Comparison of ENCODE assay signal across 11 mouse cellular contexts in genomic region chr10:40190871-40191270, GRCm38 (mm10). TPM values are rescaled to one million over a fixed set of nuclear protein-coding genes. Genes with fewer than 3 reads are reported as not detected.
DNase-seq lines count a peak whose midpoint lies in the region; ATAC-seq lines count a peak whose summit lies in the region.
"Had no signal": no experiment of that assay in that cellular context is flagged by ENCODE, and none has a peak within 500 bp of the region (broad histone marks: within the 10 kb centered on the region; RNA-seq: fewer than 3 reads in every experiment).

No protein-coding gene starts in this region.

- H3K36me3 ChIP-seq in heart, embryonic 15.5 days, result no peaks in the 10 kb centered on the region
- no peaks in the 10 kb centered on the region for H3K36me3 ChIP-seq in megakaryocyte, embryonic 14.5 days (replicated peaks; ENCODE audit: low read length)
- H3K36me3 ChIP-seq in hindbrain, embryonic 11.5 days (ENCODE audit: control insufficient read depth, insufficient read depth, low read length), result no peaks in the 10 kb centered on the region
- H3K36me3 ChIP-seq: hindbrain, embryonic 12.5 days had no signal

- no peaks in the 10 kb centered on the region for H3K9me3 ChIP-seq in heart, embryonic 15.5 days (replicated peaks)
- no peaks in the 10 kb centered on the region for H3K9me3 ChIP-seq in megakaryocyte, embryonic 14.5 days
- no peaks in the 10 kb centered on the region for H3K9me3 ChIP-seq in hindbrain, embryonic 11.5 days (ENCODE audit: control insufficient read depth, low read length)
- H3K9me3 ChIP-seq: hindbrain, embryonic 12.5 days had no signal

- H3K27me3 ChIP-seq in heart, embryonic 15.5 days, result 0 out of 2 replicates have a peak, but pooled peaks cover 3% of the 10 kb centered on the region
- H3K27me3 ChIP-seq in megakaryocyte, embryonic 14.5 days (replicated peaks), result no peaks in the 10 kb centered on the region
- no peaks in the 10 kb centered on the region for H3K27me3 ChIP-seq in hindbrain, embryonic 11.5 days (ENCODE audit: control insufficient read depth, insufficient read depth, low read length)
- H3K27me3 ChIP-seq: hindbrain, embryonic 12.5 days had no signal

- DNase-seq in heart, postnatal 10 days, result no peak
- peak; percentile 30 to 41 for DNase-seq in B cell, adult 2 months
- no peak for DNase-seq in gastrocnemius, postnatal 36 days
- no peak for DNase-seq in hindbrain, embryonic 11.5 days (ENCODE audit: low spot score)
- no peak for DNase-seq in left cerebral cortex, adult 9 months (ENCODE audit: low spot score in 2 of 2)
- DNase-seq: kidney, postnatal 25 days had no signal

- intact Hi-C loops in heart, postnatal 10 days (cut with DNase I), result no loop called here
- intact Hi-C loops in gastrocnemius, postnatal 36 days (cut with DNase I), result loop anchor here (5.0 kb wide), 1 partner anchor 134 kb away; no protein-coding TSS in a partner anchor

- H3K27ac ChIP-seq in heart, embryonic 15.5 days, result no peak overlapping the region
- no peak overlapping the region for H3K27ac ChIP-seq in hindbrain, embryonic 11.5 days (ENCODE audit: low read depth, low read length)
- H3K27ac ChIP-seq: hindbrain, embryonic 12.5 days had no signal

- ATAC-seq in heart, embryonic 15.5 days (replicated peaks; ENCODE audit: insufficient number of reproducible peaks, insufficient read depth, low FRiP score, low read depth), result no peak
- peak; percentile 46 for ATAC-seq in inflammation-experienced regulatory T-cells, adult 6 months
- no peak for ATAC-seq in hindbrain, embryonic 11.5 days (ENCODE audit: low FRiP score)
- ATAC-seq: midbrain, embryonic 16.5 days had no signal

- H3K4me3 ChIP-seq in heart, embryonic 15.5 days, result no peak overlapping the region
- H3K4me3 ChIP-seq in megakaryocyte, embryonic 14.5 days (replicated peaks), result peak overlapping the region; percentile 89
- no peak overlapping the region for H3K4me3 ChIP-seq in hindbrain, embryonic 11.5 days (ENCODE audit: low read depth, low read length)

- H3K9ac ChIP-seq in heart, embryonic 15.5 days, result no peak overlapping the region
- no peak overlapping the region for H3K9ac ChIP-seq in hindbrain, embryonic 11.5 days (ENCODE audit: low read depth, low read length)
- H3K9ac ChIP-seq: hindbrain, embryonic 12.5 days had no signal

- WGBS in heart, embryonic 15.5 days, result 79% methylated on average over 8 of the region's 8 CpGs
- WGBS in hindbrain, embryonic 11.5 days, result 85% methylated on average over 8 of the region's 8 CpGs

- peak overlapping the region; percentile 48; the same call in 1 of the 2 replicates for H3K4me2 ChIP-seq in heart, embryonic 15.5 days
- no peak overlapping the region for H3K4me2 ChIP-seq in hindbrain, embryonic 11.5 days (replicated peaks; ENCODE audit: low read depth, low read length)

- H3K4me1 ChIP-seq in heart, embryonic 15.5 days (replicated peaks), result no peaks in the 10 kb centered on the region
- H3K4me1 ChIP-seq in megakaryocyte, embryonic 14.5 days, result peaks cover 70% of the 10 kb centered on the region
- no peaks in the 10 kb centered on the region for H3K4me1 ChIP-seq in hindbrain, embryonic 11.5 days (replicated peaks; ENCODE audit: control insufficient read depth, insufficient read depth, low read length)

RNA-seq across cellular contexts. Expression of gene Slc16a10, which starts 48.8 kb away (rescaled TPM):
- 14.8 and 20.8 TPM in 2 replicates for polyA plus RNA-seq in heart, embryonic 15.5 days (2015; fragmentation: Nextera tagmentation; extraction: Ambion mirVana)
- total RNA-seq in heart, postnatal 10 days (2021), result 10 to 100 TPM; 13.4 to 16.2 TPM
- 1 to 10 TPM in 2 of 3 experiments, under 1 TPM in 1; 0.45 to 5.5 (median 3.1) TPM for polyA plus RNA-seq in inflammation-experienced regulatory T-cells, adult 6 months (2017; shearing (Covaris generic))
- polyA plus RNA-seq in megakaryocyte, embryonic 14.5 days (2012; ENCODE audit: insufficient read depth, low replicate concordance), result 7.0 and 10.9 TPM in 2 replicates
- total RNA-seq in gastrocnemius, postnatal 36 days (2021), result 10 to 100 TPM; 35.3 to 40.5 TPM
- polyA plus RNA-seq in hindbrain, embryonic 11.5 days (2014; fragmentation: Nextera tagmentation; extraction: Ambion mirVana), result 8.6 and 8.9 TPM in 2 replicates

RNA-seq across cellular contexts. Expression of gene Rpf2, which starts 56.0 kb away (rescaled TPM):
- polyA plus RNA-seq in heart, embryonic 15.5 days (2015; fragmentation: Nextera tagmentation; extraction: Ambion mirVana), result 35.5 and 36.4 TPM in 2 replicates
- total RNA-seq in heart, postnatal 10 days (2021), result 10 to 100 TPM; 16.1 to 17.2 TPM
- polyA plus RNA-seq in inflammation-experienced regulatory T-cells, adult 6 months (2017; shearing (Covaris generic)), result 10 to 100 TPM; 59.8 to 68.0 (median 65.5) TPM
- 1.3 TPM in 1 of 2 replicates, not detected in the other for polyA plus RNA-seq in megakaryocyte, embryonic 14.5 days (2012; ENCODE audit: insufficient read depth, low replicate concordance)
- 10 to 100 TPM; 14.1 to 16.4 TPM for total RNA-seq in gastrocnemius, postnatal 36 days (2021)
- polyA plus RNA-seq in hindbrain, embryonic 11.5 days (2014; fragmentation: Nextera tagmentation; extraction: Ambion mirVana), result 89.6 and 94.0 TPM in 2 replicates

Comparison
In these comparisons a context has a peak if more than half of its experiments do, and no peak if none do; other contexts are left out.
1. DNase-seq: peak in B cell, adult 2 months (2 of 2); none in heart, postnatal 10 days (0 of 2), gastrocnemius, postnatal 36 days (0 of 2), hindbrain, embryonic 11.5 days (single experiment) and left cerebral cortex, adult 9 months (0 of 2).
2. RNA of gene Rpf2, which starts 56.0 kb away (polyA plus RNA-seq): 89.6 to 94.0 TPM in hindbrain, embryonic 11.5 days, 59.8 to 68.0 TPM in inflammation-experienced regulatory T-cells, adult 6 months and 35.5 to 36.4 TPM in heart, embryonic 15.5 days; 1.3 TPM in megakaryocyte, embryonic 14.5 days; every median in the first group is over 10 times any median in the second.